Mouse (Mus musculus): Measurements from ENCODE around the gene Prr19. TPM values are rescaled to one million over a fixed set of nuclear protein-coding genes. Genes with fewer than 3 reads are reported as not detected.
"Not testable (repeated sequence)": the region's sequence is repeated elsewhere in the genome, so short reads cannot be mapped to it uniquely, and the experiment has no call there.

The Prr19 gene
- not detected in 2 replicates for polyA plus RNA-seq (2015; fragmentation: Nextera tagmentation; extraction: Ambion mirVana)

DNA sequence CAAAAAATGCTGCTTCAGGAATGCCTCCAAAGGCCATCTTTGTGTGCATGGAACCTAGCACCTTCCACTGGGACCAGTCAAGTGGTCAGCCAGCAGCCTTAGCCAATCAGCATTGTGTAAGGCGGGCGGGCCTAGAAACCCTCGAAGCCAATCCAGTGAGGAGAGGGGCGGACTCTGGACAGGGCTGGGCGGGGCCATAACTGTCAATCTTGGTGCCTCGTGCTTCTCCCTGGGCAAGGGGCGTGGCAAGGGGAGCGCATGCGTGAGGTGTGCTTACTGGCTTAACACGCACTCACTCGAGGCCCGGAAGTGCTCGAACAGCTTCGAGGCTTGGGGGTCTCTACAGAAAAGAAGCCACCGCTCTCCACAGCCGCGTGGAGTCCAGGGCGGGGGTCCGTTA is at the start of gene Prr19:
Prr19 (plus strand) TSS at position 349 of the 400 bp plus-strand sequence.
- H3K27me3 ChIP-seq (ENCODE audit: insufficient read depth, low read length), result peaks cover 16% of the 10 kb centered on the region
- H3K36me3 ChIP-seq (replicated peaks; ENCODE audit: insufficient read depth, low read length), result no peaks in the 10 kb centered on the region
- TF ChIP-seq EP300 (IDR thresholded peaks at IDR 0.05; ENCODE audit: low read depth) (no peak), CTCF (IDR thresholded peaks at IDR 0.05; ENCODE audit: low read depth) (no peak)
- H3K9me3 ChIP-seq (ENCODE audit: low read length), result no peaks in the 10 kb centered on the region
- no peak within 1 kb of the TSS for H3K4me3 ChIP-seq (ENCODE audit: low read depth, low read length)
- H3K4me2 ChIP-seq (ENCODE audit: low read depth, low read length), result no peak within 1 kb of the TSS
- DNase-seq (peak; percentile 49), ATAC-seq (no peak)
- peaks cover 16% of the 10 kb centered on the region for H3K4me1 ChIP-seq (ENCODE audit: insufficient read depth)
- H3K27ac ChIP-seq (ENCODE audit: low read depth), result no peak within 1 kb of the TSS
- H3K9ac ChIP-seq (replicated peaks), result no peak within 1 kb of the TSS
- WGBS (ENCODE audit: insufficient replicate concordance), result 60% methylated on average over 19 of the region's 19 CpGs

DNA sequence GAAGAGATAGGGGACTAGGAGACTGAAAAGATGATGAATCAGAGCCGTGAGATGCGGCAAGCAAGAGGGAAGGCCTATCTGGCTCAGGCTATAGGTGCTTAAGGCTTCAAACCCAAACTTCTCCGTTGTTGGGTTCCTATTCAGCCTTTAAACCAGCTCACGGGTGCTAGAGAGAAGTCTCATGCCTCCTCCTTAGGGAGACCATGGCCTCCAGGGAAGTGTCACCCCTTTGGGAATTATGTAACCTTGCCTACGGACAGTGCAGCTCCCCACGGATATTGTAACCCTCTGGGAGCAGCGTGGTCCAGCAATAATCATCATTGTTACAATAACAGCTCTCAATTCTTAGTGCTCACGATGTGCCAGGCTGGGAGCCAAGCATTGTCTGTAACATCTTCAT is 49.4 kb upstream of the Prr19 start:
- 42% methylated on average over 8 of the region's 8 CpGs for WGBS (ENCODE audit: insufficient replicate concordance)

DNA sequence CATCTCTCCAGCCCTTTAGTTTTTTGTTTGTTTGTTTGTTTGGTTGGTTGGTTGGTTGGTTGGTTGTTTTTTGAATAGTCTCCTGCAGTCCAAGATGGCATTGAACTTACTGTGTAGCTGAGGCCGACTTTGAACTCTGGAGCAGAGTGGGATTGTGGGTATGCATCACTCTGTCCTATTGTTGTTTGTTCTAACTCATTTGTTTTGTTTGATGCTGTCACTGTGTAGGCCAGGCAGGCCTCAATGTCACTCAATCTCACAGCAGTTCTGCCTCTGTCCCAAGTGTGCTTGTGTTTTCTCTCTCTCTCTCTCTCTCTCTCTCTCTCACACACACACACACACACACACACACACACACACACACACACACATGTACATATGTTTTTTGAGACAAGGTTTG is 39.3 kb upstream of the Prr19 start:
- Histone ChIP-seq H3K9ac (replicated peaks) (no peak overlapping the region), H3K36me3 (replicated peaks; ENCODE audit: insufficient read depth, low read length) (no peaks in the 10 kb centered on the region), H3K27me3 (ENCODE audit: insufficient read depth, low read length) (no peaks in the 10 kb centered on the region), H3K4me1 (ENCODE audit: insufficient read depth) (peaks cover 17% of the 10 kb centered on the region), H3K27ac (ENCODE audit: low read depth) (no peak overlapping the region), H3K4me3 (ENCODE audit: low read depth, low read length) (no peak overlapping the region), H3K9me3 (ENCODE audit: low read length) (no peaks in the 10 kb centered on the region), H3K4me2 (ENCODE audit: low read depth, low read length) (no peak overlapping the region)
- DNase-seq (no peak), ATAC-seq (no peak)
- TF ChIP-seq EP300 (IDR thresholded peaks at IDR 0.05; ENCODE audit: low read depth), result no peak
- TF ChIP-seq CTCF (IDR thresholded peaks at IDR 0.05; ENCODE audit: low read depth), result no peak
- WGBS (ENCODE audit: insufficient replicate concordance), result 74% methylated on average over 1 of the region's 1 CpGs

More for the DNA sequence above, 49.4 kb upstream of the Prr19 start:
- Histone ChIP-seq H3K4me2 (ENCODE audit: low read depth, low read length) (peak overlapping the region; percentile 88), H3K4me3 (ENCODE audit: low read depth, low read length) (peak overlapping the region; percentile 74; the same call in 1 of the 2 replicates), H3K9me3 (ENCODE audit: low read length) (no peaks in the 10 kb centered on the region), H3K4me1 (ENCODE audit: insufficient read depth) (peaks cover 36% of the 10 kb centered on the region), H3K27me3 (ENCODE audit: insufficient read depth, low read length) (no peaks in the 10 kb centered on the region), H3K9ac (replicated peaks) (no peak overlapping the region), H3K27ac (ENCODE audit: low read depth) (peak overlapping the region; percentile 77), H3K36me3 (replicated peaks; ENCODE audit: insufficient read depth, low read length) (no peaks in the 10 kb centered on the region)
- no peak for TF ChIP-seq EP300 (IDR thresholded peaks at IDR 0.05; ENCODE audit: low read depth)
- no peak for TF ChIP-seq CTCF (IDR thresholded peaks at IDR 0.05; ENCODE audit: low read depth)
- ATAC-seq (no peak), DNase-seq (no peak)

DNA sequence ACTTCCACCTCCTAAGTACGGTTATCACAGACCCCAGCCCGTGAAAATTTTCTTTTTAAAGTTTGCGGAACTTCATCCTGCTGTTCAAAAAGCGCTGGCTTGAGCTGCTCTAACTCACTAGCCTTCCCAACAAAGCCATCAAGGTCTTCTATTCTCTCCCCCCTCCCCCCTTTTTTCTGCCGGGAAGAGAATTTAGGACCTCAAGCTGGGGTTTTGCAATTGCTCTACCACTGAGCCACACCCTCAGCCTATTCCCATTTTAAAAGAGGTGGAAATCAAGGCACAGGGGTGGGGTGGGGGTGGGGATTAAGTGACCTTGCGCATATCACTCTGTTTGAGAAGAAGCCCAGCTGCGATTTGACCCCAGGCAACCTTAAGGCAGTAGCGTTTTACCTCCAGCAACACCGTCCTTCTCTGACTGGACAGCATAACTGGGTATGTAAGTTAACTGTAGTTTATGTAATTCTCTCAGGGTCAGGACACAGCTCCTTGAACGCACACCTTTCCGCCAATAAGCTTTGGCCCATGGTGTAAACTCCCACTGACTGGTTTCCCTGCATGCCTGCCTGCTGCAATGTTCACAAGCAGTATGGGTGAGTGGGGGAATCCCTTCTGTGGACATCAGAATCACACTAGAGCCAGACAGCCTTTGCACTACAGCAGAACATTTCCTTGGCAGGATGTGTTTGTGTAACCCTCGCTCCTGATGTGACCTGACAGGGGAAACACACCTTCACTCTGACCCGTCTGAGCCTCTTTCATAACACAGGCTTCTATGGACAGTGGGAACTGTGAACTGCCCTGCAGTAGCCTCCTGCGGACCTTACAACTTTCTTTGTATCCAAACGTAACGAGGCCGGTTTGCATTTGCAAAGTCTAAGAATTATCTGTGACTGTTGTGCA is 37.0 kb upstream of the Prr19 start:
- H3K4me3 ChIP-seq (ENCODE audit: low read depth, low read length), result no peak overlapping the region
- peak overlapping the region; percentile 76 for H3K27ac ChIP-seq (ENCODE audit: low read depth)
- TF ChIP-seq EP300 (IDR thresholded peaks at IDR 0.05; ENCODE audit: low read depth), result no peak
- TF ChIP-seq CTCF (IDR thresholded peaks at IDR 0.05; ENCODE audit: low read depth), result no peak
- DNase-seq, result peak; percentile 30
- H3K27me3 ChIP-seq (ENCODE audit: insufficient read depth, low read length), result no peaks in the 10 kb centered on the region
- ATAC-seq, result no peak
- no peaks in the 10 kb centered on the region for H3K36me3 ChIP-seq (replicated peaks; ENCODE audit: insufficient read depth, low read length)
- H3K4me2 ChIP-seq (ENCODE audit: low read depth, low read length), result 0 out of 2 replicates have a peak overlapping the region, but pooled peaks have one; percentile 9
- WGBS (ENCODE audit: insufficient replicate concordance), result 52% methylated on average over 17 of the region's 17 CpGs
- peaks cover 26% of the 10 kb centered on the region for H3K4me1 ChIP-seq (ENCODE audit: insufficient read depth)
- H3K9me3 ChIP-seq (ENCODE audit: low read length), result no peaks in the 10 kb centered on the region
- H3K9ac ChIP-seq (replicated peaks), result peak overlapping the region; percentile 16; the same call in 1 of the 2 replicates

- not testable (repeated sequence) for H3K4me2 ChIP-seq (ENCODE audit: low read depth, low read length); H3K27me3 ChIP-seq (ENCODE audit: insufficient read depth, low read length); H3K9ac ChIP-seq (replicated peaks); H3K9me3 ChIP-seq (ENCODE audit: low read length); DNase-seq; H3K4me3 ChIP-seq (ENCODE audit: low read depth, low read length); H3K36me3 ChIP-seq (replicated peaks; ENCODE audit: insufficient read depth, low read length); H3K27ac ChIP-seq (ENCODE audit: low read depth); ATAC-seq
- H3K4me1 ChIP-seq (ENCODE audit: insufficient read depth), result peaks cover 37% of the 10 kb centered on the region
- WGBS (ENCODE audit: insufficient replicate concordance), result 69% methylated on average over 5 of the region's 5 CpGs
These were observed 35.5 kb upstream of the Prr19 start for GRCm38 (mm10) chr7:25265743-25266142.

GRCm38 (mm10) chr7:25266180-25266962 is 34.8 kb upstream of the Prr19 start:
- no peak overlapping the region for H3K4me3 ChIP-seq (ENCODE audit: low read depth, low read length)
- peaks cover 3% of the 10 kb centered on the region; the same call in 1 of the 2 replicates for H3K36me3 ChIP-seq (replicated peaks; ENCODE audit: insufficient read depth, low read length)
- no peaks in the 10 kb centered on the region for H3K27me3 ChIP-seq (ENCODE audit: insufficient read depth, low read length)
- DNase-seq (no peak), ATAC-seq (no peak)
- H3K9ac ChIP-seq (replicated peaks), result peak overlapping the region; percentile 81; the same call in 1 of the 2 replicates
- no peak overlapping the region for H3K27ac ChIP-seq (ENCODE audit: low read depth)
- no peak for TF ChIP-seq EP300 (IDR thresholded peaks at IDR 0.05; ENCODE audit: low read depth)
- no peak for TF ChIP-seq CTCF (IDR thresholded peaks at IDR 0.05; ENCODE audit: low read depth)
- 73% methylated on average over 8 of the region's 8 CpGs for WGBS (ENCODE audit: insufficient replicate concordance)
- peak overlapping the region; percentile 81 for H3K4me2 ChIP-seq (ENCODE audit: low read depth, low read length)
- H3K9me3 ChIP-seq (ENCODE audit: low read length), result no peaks in the 10 kb centered on the region
- peaks cover 37% of the 10 kb centered on the region for H3K4me1 ChIP-seq (ENCODE audit: insufficient read depth)

Measured in liver, postnatal 0 days (tissue).